Mouse (Mus musculus) ES-CJ7 (cell line): ENCODE data around the gene Dab2.

ENCODE experiments used
- DNase-seq: peaks from one replicate; pipeline ENCODE4 v3.0.0; 2011; ENCODE audit warnings: low read depth, low spot score

Gene Dab2

GRCm38 (mm10) chr15:6468845-6469244, 169.3 kb downstream of the Dab2 start:
- DNase-seq = no peak

GRCm38 (mm10) chr15:6469384-6469783, 169.8 kb downstream of the Dab2 start:
- no peak for DNase-seq

GRCm38 (mm10) chr15:6483561-6483960, 184.0 kb downstream of the Dab2 start:
- DNase-seq = peak; percentile 10
